Mouse (Mus musculus): ENCODE results near the gene Ankrd65. TPM values are rescaled to one million over a fixed set of nuclear protein-coding genes. Genes with fewer than 3 reads are reported as not detected.

Ankrd65 gene
- polyA plus RNA-seq, 1 experiment from 2014 or later, result not detected

DNA sequence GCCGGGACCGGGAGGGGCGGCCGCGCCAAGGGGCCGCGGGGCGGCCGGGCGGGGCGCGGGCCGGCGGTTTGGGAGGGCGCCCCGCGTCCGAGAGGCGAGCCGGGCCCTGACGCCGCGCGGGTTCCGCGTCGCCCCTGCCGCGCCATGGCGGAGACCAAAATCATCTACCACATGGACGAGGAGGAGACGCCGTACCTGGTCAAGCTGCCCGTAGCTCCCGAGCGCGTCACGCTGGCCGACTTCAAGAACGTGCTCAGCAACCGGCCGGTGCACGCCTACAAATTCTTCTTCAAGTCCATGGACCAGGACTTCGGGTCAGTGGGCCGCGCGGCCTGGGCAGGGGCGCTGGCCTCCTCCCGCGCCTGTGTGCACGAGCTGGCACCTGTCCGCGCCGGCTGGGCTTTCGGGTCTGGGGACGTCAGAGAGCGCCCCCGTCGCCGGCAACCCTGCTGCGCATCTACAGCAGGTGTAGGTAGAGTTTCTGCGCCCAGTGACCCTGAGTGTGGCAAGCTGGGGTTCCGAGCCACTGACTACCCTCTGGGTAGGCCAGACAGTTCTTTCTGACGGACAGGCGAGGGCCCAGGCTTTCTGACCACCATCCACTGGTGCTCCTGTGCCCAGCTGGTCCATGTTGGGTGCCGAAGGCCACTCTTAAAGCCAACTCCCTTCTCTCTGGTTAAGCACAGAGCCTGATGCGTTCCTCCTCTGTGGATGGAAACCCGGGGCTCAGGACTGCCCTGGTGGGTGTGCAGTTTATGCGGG, 57.5 kb downstream of the Ankrd65 start:
- TF ChIP-seq CTCF (IDR thresholded peaks at IDR 0.05), result no peak
- ChIA-PET POLR2A (interaction anchor here (0.9 to 1.0 kb wide), 2 partner anchors 12 to 14 kb away, joined by 3 read pairs; no protein-coding TSS in a partner anchor), CTCF (interaction anchor here (0.8 to 3.9 kb wide), 3 partner anchors 10 to 14 kb away, joined by 3 to 22 read pairs (median 6); no protein-coding TSS in a partner anchor)
- DNase-seq (ENCODE audit: low read depth, low spot score) (no peak), ATAC-seq (peak; percentile 15)
- in situ Hi-C loops (cut with MboI; ENCODE audit: low pct_unique_long_range_greater_than_20kb), result no loop called here
- H3K27me3 ChIP-seq, result no peaks in the 10 kb centered on the region

DNA sequence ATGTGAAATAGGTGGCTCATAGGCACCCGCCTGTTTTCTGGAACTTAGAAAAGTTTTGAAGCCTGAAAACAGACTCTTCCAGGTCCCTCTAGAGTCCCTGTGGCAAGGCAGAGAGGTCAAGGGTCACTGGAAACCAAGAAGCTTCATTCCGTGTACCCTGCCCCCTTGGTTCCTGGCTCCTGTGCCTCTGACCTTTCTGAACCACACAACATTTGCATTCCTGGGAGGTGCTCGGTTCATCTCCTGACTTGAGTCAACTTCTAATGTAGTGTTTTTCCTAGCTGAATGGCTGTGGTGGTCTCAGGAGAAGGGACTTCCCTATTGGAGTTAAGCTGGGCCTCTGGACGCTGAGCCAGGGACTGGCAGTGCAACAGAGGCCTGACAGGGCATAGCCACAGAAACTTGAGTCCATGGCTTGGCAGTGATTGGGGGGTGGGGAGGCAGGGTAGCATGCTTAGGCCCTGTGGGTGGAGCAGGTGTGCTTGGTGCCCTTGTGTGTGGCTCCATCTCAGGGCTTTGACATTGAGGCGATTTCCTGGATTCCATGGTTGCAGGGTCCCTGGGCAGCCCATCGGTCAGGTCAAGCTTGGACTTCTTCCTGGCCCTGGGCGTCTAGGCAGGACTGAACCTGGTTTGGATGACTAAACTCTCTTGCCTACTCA, 58.3 kb downstream of the Ankrd65 start:
- no peak for TF ChIP-seq CTCF (IDR thresholded peaks at IDR 0.05)
- ChIA-PET CTCF (interaction anchor here (0.8 to 3.9 kb wide), 2 partner anchors 9 to 15 kb away, joined by 3 to 22 read pairs; no protein-coding TSS in a partner anchor), POLR2A (interaction anchor here (1.0 to 1.4 kb wide), 4 partner anchors 9 to 15 kb away, joined by 3 to 6 read pairs (median 4); partner anchors contain the start of gene Mxra8)
- in situ Hi-C loops (cut with MboI; ENCODE audit: low pct_unique_long_range_greater_than_20kb), result no loop called here
- DNase-seq (ENCODE audit: low read depth, low spot score), result no peak
- H3K27me3 ChIP-seq, result no peaks in the 10 kb centered on the region
- no peak for ATAC-seq

Other genes with a start within 250 kb of the Ankrd65 start
- 87.0 TPM for gene Nadk, start 228.1 kb upstream of the Ankrd65 start, polyA plus RNA-seq (2021)
- 4.0 TPM for gene Slc35e2, start 189.0 kb upstream of the Ankrd65 start, polyA plus RNA-seq (2021)
- gene Cdk11b, start 165.6 kb upstream of the Ankrd65 start, polyA plus RNA-seq (2021), result 57.8 TPM
- not detected for gene Gm10563, start 145.0 kb upstream of the Ankrd65 start, polyA plus RNA-seq (2021)
- gene Mmp23, start 137.1 kb upstream of the Ankrd65 start, polyA plus RNA-seq (2021), result 4.1 TPM
- 39.5 TPM for gene Mib2, start 121.2 kb upstream of the Ankrd65 start, polyA plus RNA-seq (2021)
- 7.3 TPM for gene Fndc10, start 96.1 kb upstream of the Ankrd65 start, polyA plus RNA-seq (2021)
- gene Ssu72, start 85.6 kb upstream of the Ankrd65 start, polyA plus RNA-seq (2021), result 81.8 TPM
- 1.4 TPM for gene Tmem240, start 55.6 kb upstream of the Ankrd65 start, polyA plus RNA-seq (2021)
- 53.3 TPM for gene Atad3a, start 29.3 kb upstream of the Ankrd65 start, polyA plus RNA-seq (2021)
- gene Vwa1, start 15.7 kb upstream of the Ankrd65 start, polyA plus RNA-seq (2021), result 0.47 TPM
- 0.05 TPM for gene Tmem88b, start 4.6 kb upstream of the Ankrd65 start, polyA plus RNA-seq (2021)
- gene Mrpl20, start 12.4 kb downstream of the Ankrd65 start, polyA plus RNA-seq (2021), result 124 TPM
- 55.5 TPM for gene Ccnl2, start 22.1 kb downstream of the Ankrd65 start, polyA plus RNA-seq (2021)
- gene Aurkaip1, start 40.8 kb downstream of the Ankrd65 start, polyA plus RNA-seq (2021), result 127 TPM
- 15.4 TPM for gene Mxra8, start 49.2 kb downstream of the Ankrd65 start, polyA plus RNA-seq (2021)
- 83.6 TPM for gene Dvl1, start 57.0 kb downstream of the Ankrd65 start, polyA plus RNA-seq (2021)
- 1.2 TPM for gene Tas1r3, start 72.9 kb downstream of the Ankrd65 start, polyA plus RNA-seq (2021)
- 15.4 TPM for gene Cptp, start 79.0 kb downstream of the Ankrd65 start, polyA plus RNA-seq (2021)
- gene Ints11, start 79.1 kb downstream of the Ankrd65 start, polyA plus RNA-seq (2021), result 37.6 TPM
- gene Pusl1, start 101.3 kb downstream of the Ankrd65 start, polyA plus RNA-seq (2021), result 22.4 TPM
- gene Acap3, start 101.4 kb downstream of the Ankrd65 start, polyA plus RNA-seq (2021), result 16.7 TPM
- 60.1 TPM for gene Ube2j2, start 153.4 kb downstream of the Ankrd65 start, polyA plus RNA-seq (2021)
- gene C1qtnf12, start 171.9 kb downstream of the Ankrd65 start, polyA plus RNA-seq (2021), result 0.59 TPM
- gene B3galt6, start 202.2 kb downstream of the Ankrd65 start, polyA plus RNA-seq (2021), result 6.2 TPM
- gene Sdf4, start 202.4 kb downstream of the Ankrd65 start, polyA plus RNA-seq (2021), result 167 TPM
- 0.36 TPM for gene Tnfrsf4, start 223.4 kb downstream of the Ankrd65 start, polyA plus RNA-seq (2021)
- gene Tnfrsf18, start 235.7 kb downstream of the Ankrd65 start, polyA plus RNA-seq (2021), result 1.0 TPM